Mouse (Mus musculus) common myeloid progenitor, adult 5-6 weeks (primary cell): ENCODE measurements around the gene Ube4b. TPM values are rescaled to one million over a fixed set of nuclear protein-coding genes. Genes with fewer than 3 reads are reported as not detected.

Experiments
- ATAC-seq: replicated peaks from 2 replicates; pipeline ENCODE4 v1.8.0; 2016; ENCODE audit warnings: low read depth, mild to moderate bottlenecking, moderate TSS enrichment, inconsistent platforms; ENCODE audit not compliant: poor library complexity, severe bottlenecking
- total RNA-seq: library from RNA; stranded (forward); fragments of 200-1000, 187-1606 nt; gene quantifications from 2 replicates; pipeline ENCODE4 v1.2.3, GENCODE M21; 2017

Ube4b gene
- total RNA-seq, 1 experiment from 2014 or later: 55.1 TPM

DNA sequence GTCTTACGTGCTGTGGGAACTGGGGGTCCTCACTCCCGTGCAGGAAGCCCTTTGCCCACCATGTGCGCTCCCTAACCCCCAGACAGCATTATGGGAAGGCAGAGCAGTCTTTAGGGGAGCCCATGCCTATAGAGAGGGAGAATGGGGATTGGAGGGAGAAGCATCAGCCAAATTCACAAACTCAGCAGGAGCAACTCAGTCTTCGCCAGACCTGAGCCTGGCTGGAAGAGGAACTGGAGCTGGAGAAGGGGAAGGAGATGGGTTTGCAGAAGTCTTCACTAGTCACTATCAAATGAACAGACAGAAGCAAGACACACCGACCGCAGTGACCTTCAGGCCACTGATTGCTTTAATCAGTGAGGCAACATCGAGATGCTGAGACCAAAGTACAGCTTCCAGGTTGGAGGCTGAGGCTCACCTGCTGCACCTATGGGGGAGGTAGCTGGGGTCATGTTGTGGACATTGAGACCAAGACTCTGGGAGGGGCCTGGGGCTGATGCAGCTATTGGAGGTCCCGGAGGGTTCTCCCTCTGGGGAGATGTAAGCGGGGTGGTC is 28.3 kb downstream of the Ube4b start:
- ATAC-seq: no peak

DNA sequence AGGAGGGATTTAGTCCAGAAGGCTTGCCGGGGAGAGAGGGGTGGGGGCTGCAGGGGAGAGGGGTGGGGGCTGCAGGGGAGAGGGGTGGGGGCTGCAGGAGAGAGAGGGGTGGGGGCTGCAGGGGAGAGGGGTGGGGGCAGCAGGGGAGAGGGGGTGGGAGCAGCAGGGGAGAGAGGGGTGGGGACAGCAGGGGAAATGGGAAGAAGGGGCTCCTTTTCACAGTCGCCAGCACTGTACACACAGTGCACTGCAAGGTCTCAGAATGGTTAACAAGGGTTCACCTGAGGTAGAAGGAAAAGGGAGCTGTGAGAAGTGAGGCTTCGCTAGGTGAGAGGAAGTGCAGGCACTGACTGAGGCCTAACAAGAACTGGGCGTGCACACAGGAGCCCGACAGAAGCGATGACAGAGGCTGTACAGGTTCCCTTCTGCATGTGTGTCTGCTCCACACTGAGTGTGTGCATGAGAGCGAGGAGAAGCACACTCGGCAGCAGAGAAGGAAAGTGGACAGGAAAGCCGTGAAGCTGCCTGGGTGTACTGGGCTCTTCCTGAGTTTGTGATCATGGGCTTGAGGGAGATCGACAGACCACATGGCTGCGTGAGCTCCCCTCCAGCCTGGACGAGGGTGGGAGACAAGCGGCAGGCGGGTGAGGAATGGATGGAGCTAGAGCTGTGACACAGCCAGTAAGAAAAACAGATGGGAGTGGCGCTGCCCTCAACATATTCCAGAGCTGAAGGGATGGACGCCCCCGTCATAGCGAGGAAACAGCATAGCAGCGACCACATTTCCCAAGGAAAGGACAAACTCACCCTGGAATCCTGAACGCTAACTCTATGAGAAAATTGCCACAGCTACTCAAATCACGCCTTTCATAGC is 29.9 kb downstream of the Ube4b start:
- no peak for ATAC-seq

DNA sequence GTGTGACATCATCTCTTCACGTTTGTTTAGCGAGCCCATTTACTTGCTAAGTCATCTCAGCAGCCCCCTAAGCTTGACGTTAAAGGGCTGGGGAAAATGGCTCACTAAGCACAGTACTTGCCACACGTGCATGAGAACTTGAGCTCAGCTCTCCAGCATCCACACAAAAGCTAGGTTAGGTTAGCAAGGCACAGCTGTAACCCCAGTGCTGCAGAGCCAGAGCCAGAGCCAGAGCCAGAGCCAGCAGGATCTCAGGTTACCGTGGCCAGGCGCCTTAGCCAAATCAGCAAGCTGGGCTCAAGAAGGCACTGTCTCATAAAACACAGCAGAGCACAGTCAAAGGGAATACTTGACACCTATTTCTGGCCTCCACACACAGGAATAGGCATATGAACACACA is 31.0 kb downstream of the Ube4b start:
- ATAC-seq: no peak

GRCm38 (mm10) chr4:149394292-149394691 is 32.3 kb downstream of the Ube4b start:
- ATAC-seq: no peak

DNA sequence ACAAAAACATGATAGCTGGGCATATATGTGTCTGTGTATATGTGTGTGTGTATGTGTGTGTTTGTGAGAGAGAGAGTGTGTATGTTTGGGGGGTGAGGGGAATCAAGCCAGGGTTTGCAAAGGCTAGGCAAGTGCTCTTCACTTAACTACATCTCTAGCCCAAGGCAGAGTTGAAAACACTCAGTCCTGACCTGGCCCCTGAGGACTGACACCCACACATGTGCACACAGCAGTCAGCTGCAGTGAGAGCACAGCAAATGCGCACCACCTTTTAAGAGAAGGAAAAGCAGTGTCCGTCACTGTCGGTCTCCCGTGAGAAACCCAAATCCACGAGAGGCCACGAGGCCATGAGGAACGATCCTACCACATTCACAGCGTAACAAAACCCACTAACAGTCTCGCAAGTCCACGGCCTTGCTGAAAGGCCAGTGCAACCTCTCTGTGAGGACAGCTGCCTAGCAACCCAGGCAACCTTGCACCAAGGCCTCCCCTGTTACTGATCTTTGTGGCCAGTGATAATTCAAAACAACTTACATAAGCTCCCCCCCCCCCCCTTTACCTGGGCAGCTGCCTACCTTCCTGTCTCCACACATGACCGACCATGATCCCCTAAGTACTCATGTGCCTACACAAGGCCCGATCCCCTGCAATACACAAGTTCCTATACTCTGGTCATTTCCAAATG is 33.1 kb downstream of the Ube4b start:
- ATAC-seq: no peak

- ATAC-seq: no peak
Measured at GRCm38 (mm10) chr4:149392359-149392758, 34.2 kb downstream of the Ube4b start.

DNA sequence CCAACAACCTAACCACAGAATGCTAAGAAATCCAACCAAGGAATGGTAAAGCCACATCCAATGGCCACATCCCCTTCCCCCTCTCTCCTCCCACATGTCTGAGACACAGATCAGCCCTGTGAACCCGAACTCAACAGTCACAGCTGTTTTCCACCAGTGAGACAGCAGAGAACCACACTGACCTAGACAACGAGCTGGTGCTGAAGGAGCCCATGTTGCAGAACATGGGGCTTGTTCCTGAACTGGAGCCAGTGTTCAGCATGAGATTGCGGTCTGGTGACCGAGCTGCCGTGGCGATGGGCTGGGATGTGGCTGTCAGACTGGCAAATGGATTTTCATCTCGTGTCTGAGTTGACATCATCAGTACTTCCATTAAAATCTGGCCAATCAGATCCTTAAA is 45.5 kb downstream of the Ube4b start:
- no peak for ATAC-seq

- ATAC-seq: no peak
Measured at GRCm38 (mm10) chr4:149379881-149380280, 46.7 kb downstream of the Ube4b start.

GRCm38 (mm10) chr4:149378819-149379218 is 47.7 kb downstream of the Ube4b start:
- ATAC-seq: no peak

DNA sequence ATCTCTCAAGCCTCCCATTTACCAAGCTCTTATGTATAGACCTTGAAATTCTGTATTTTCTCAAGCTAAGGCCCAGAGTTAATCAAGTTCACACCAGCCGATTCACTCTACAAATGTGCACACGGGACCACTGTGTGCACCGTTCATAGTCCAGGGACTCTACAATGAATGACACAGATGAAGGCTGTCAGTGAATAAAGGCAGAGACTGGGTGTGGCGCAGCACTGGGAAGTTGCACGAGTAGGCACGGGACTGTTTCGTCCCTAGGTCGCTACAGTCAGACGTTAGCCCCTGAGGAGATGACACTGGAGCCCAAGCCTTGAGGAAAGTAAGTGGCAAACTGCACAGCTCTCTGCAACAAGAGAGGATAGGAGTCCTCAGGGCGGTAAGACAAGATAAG is 50.5 kb downstream of the Ube4b start:
- ATAC-seq: no peak

- no peak for ATAC-seq
Measured at GRCm38 (mm10) chr4:149374662-149375061, 51.9 kb downstream of the Ube4b start.

GRCm38 (mm10) chr4:149373927-149374326 is 52.6 kb downstream of the Ube4b start:
- no peak for ATAC-seq

GRCm38 (mm10) chr4:149373431-149373830 is 53.1 kb downstream of the Ube4b start:
- ATAC-seq: no peak

DNA sequence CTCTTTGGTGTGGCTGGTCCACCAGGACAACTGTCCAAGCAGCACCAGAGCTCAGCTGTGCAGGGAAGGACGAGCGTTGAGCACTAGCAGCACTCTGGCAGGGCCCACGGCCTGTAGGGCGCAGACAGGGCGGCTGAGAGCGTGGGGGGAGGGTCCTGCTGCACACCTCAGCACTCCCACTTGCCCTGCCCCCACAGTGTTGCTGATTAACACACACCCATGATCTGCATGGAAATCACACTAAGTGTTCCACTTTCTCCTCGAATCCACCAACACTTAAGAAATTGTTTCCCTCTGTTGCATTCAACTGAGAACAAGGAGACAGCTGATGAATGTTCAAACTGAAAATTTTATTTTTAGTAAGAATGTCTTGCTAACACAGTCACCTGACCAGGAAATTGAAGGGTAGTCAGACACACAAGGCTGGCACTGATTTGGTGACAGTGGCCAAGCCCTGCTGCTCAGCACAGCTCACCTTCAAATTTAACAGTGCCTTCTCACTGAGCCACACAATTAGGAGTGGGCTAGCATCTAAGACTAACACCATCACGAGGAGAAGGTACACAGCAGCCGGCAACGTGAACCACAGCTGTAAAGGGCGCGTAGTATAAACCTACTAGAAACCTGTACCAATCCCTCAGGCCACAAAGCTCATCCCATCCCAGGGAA is 60.7 kb downstream of the Ube4b start:
- ATAC-seq: no peak

GRCm38 (mm10) chr4:149364896-149365295 is 61.7 kb downstream of the Ube4b start:
- no peak for ATAC-seq

- no peak for ATAC-seq
Measured at GRCm38 (mm10) chr4:149361051-149361450, 65.5 kb downstream of the Ube4b start.

GRCm38 (mm10) chr4:149360647-149361046 is 65.9 kb downstream of the Ube4b start:
- ATAC-seq: no peak

DNA sequence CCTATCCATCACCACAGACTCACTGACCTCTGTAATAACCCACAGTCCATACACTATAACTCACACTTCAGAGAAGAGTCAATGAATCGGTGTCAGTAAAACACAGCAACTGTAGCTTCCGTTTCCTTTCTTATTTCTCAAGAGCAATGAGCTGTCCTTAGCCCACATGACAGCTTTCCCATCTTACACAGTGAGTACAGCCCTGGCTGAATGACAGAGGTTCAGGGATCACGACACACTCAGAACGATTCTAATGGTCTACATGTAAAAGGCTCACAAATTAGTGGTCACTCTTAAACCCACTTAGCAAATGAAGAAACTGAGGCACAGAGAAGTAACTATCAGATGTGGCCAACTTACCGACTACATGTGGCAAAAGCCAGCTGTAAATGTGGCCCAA is 68.6 kb downstream of the Ube4b start:
- ATAC-seq: no peak

DNA sequence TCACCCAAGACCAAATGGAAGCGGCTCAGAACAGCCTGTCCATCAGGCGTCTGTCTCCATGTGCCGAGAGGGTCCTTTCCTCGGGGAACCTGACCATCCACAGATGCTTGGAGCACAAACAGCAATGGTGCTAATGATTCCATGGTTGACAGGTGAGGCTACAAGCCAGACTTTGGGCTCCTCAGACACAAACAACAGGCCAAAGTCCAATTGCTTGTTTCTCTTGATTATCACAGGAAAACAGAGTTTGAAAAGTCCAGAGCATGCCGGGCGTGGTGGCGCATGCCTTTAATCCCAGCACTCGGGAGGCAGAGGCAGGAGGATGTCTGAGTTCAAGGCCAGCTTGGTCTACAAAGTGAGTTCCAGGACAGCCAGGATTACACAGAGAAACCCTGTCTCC is 71.9 kb downstream of the Ube4b start:
- no peak for ATAC-seq

- no peak for ATAC-seq
Measured at GRCm38 (mm10) chr4:149351596-149352150, 74.9 kb downstream of the Ube4b start.
